Mouse (Mus musculus) natural killer cell, adult 2 months (primary cell): ENCODE measurements around the gene Cyp51.
A peak's percentile ranks its signal among the peaks of the same experiment; 100 is the strongest.
"Not testable (repeated sequence)": the region's sequence is repeated elsewhere in the genome, so short reads cannot be mapped to it uniquely, and the experiment has no call there.

Experiments used
- DNase-seq, 2 experiments: peaks; one replicate each; pipeline ENCODE4 v3.0.0; 2022; ENCODE audit warnings: low spot score in 2 of 2

Cyp51 gene

GRCm38 (mm10) chr5:4104341-4105040 is at the start of gene Cyp51:
Gene Cyp51 (minus strand): TSS chr5:4104746.
- DNase-seq, result peak; percentile 86 to 90

DNA sequence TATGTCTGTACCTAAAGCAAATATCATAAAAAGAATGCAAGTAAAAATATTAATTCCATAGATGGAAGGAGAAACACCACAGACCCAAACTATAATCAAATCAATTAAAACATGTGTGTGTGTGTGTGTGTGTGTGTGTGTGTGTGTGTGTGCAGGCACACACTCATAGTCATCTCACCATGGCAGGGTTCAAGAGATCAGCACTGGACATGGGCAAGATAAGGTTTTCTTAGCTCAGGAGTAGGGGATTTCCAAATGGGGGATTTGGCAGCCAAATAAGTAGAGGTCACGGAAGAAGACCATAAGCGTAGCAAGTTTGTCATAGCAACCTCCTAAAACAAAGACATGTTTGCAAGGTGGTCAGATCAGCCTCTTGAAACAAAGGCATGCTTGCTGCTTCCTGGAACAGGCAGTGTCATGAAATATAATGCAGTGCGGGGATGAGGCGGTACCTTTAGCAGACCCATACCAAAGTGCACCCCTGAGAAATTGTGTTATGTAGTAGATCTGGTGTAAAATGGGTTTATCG is 8.1 kb upstream of the Cyp51 start:
- DNase-seq, result no peak

DNA sequence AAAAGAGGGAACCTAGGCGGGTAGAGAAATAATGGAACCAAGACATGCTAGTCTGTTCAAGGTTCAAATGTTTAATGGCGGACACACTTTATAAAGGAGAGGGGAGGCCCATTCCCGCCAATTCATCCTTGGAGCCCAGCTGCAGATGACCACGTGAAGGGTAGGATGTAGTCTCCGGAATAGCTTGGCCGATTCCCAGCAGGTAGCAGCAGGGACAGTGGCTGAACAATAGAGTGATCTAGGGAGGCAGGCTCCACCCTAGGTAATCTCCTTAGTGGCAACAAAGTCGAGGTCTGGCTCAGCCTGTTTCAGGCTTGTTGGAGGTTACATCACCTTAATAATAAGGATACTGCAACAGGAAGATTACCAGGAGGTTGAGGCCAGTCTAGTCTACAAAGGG is 2.5 kb upstream of the Cyp51 start:
- not testable (repeated sequence) for DNase-seq

- no peak for DNase-seq
These were observed 1.2 kb upstream of the Cyp51 start for GRCm38 (mm10) chr5:4105651-4106186.

GRCm38 (mm10) chr5:4103626-4104340 is 763 bp downstream of the Cyp51 start:
- peak in 1 of 2 experiments; percentile 1 for DNase-seq

- DNase-seq, result peak in 1 of 2 experiments; percentile 13
These were observed 2.8 kb downstream of the Cyp51 start for GRCm38 (mm10) chr5:4101770-4102169.

GRCm38 (mm10) chr5:4101031-4101430 is 3.5 kb downstream of the Cyp51 start:
- no peak for DNase-seq

DNA sequence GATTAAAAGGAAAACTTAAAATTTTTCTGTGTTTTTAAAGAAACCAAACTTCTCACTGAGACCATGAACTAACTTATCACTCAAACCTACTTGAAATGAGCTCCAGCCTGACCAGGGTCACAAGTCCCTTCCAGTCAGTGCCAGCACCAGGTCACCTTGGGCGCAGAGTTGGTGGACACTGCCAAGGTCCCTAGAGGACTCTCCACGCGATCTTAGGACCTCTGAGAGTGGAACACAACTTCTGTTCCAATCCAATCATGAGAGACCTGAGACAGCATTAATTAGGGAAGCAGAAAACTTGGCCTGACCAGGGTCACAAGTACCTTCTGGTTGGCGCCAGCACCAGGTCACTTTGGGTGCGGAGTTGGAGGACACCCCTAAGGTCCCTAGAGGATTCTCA is 10.1 kb downstream of the Cyp51 start:
- DNase-seq, result no peak

DNA sequence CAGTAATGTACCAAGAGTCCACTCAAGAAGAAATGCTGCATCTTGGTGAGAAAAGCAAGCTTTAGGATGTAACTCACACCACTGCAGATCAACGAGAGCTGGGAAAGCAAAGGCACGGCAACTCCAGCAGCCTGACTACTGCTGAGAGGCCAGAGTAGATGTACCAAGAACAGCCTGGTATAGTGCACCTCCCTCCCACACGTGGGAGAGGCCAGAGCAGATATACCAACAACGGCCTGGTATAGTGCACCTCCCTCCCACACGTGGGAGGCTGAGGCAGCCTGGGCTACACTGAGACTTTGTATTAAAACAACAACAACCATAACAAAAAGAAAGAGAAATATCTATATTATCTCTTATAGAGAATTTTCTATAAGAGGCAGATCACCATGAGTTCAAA is 16.4 kb downstream of the Cyp51 start:
- DNase-seq, result no peak

DNA sequence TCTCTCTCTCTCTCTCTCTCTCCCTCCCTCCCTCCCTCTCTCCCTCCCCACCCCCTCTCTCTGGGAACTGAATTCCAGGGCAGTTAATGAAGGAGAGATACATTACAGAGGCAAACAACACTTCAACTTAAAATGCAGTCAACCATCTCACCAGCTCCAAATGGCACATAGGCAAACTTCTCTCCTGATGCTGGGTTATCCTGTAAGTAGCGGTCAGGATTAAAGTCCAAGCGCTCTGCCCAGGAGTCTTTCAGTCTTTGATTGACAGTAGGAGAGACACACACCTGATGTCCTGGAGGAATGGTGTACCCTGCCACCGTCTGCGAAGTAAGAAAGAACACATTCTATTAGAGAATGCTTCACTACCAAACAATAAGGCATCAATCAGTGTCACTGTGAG is 18.2 kb downstream of the Cyp51 start:
- DNase-seq, result no peak

GRCm38 (mm10) chr5:4084948-4085347 is 19.6 kb downstream of the Cyp51 start:
- no peak for DNase-seq

GRCm38 (mm10) chr5:4081513-4081912 is 23.0 kb downstream of the Cyp51 start:
- DNase-seq, result peak in 1 of 2 experiments; percentile 15

- DNase-seq, result no peak
These were observed 23.7 kb downstream of the Cyp51 start for GRCm38 (mm10) chr5:4080861-4081260.

DNA sequence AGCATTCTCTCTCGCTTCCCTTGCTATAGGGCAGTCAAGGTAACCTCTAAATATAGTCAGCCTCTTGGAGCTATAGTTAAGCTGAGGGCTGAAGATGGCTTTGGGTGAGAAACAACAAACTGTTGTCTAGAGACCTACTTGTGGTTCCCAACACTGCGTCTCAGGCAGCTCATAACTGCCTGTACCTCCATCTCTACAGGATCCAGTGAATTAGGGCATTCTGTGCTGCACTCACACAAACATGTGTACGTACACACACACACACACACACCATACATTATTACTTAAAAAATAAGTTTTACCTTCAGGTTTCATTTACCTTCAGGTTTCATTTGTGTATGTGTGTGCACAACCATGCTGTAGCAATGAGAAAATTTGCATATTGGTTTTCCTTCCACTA is 25.5 kb downstream of the Cyp51 start:
- no peak for DNase-seq

DNA sequence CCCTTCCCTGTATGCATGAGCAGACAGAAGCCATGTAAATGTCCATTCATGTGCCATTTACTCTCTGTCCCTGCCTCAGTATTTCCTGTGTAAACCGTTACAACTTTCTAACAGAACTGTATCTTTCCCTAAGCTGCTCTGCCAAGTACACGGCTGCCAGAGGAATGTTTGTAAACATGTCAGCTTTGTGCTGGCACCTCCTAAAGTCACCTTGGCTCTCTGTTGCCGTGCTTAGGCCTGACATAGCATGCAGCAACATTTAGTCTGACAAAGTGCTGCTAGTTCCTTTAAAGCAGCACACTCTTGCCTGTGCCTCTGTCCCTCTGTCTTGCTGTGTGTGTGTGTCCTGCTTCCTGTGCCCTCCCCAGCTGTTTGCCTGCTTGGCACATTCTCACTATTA is 37.3 kb downstream of the Cyp51 start:
- no peak for DNase-seq

DNA sequence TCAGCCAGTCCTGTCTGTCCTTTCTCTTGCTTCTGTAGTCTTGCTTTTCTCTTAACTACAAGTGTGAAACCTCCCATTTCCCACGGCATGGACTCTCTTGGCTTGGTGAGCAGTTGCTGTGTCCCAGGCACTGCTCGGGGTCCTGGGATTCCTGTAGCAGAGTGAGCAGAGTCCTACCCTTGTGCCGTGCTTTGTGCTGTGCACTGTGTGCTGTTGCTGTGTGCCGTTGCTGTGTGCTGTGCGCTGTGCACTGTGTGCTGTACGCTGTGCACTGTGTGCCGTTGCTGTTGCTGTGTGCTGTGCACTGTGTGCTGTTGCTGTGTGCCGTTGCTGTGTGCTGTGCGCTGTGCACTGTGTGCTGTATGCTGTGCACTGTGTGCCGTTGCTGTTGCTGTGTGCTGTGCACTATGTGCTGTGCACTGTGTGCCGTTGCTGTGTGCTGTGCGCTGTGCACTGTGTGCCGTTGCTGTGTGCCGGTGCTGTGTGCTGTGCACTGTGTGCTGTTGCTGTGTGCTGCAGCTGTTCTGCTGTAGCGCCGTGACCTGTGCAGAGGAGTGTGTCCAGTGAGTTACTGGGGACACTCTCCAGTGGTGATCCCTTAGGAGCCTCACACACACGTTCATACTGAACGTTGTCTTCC is 38.0 kb downstream of the Cyp51 start:
- DNase-seq, result no peak

DNA sequence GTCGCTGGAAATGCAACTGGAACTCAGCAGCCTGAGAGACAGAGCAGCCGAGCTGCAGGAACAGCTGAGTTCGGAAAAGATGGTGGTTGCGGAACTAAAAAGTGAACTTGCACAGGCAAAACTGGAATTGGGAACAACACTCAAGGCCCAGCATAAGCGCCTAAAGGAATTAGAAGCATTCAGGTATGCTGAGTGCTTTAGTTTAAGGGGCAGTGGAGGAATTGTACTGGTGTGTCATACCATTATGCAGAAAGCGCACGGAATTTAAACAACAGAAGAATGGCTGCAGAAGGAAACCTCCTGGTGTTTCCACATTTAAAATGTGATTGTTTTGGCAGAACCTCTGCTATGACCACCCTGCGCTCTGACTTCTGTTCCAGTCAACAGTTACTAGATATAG is 44.2 kb downstream of the Cyp51 start:
- no peak for DNase-seq

- no peak for DNase-seq
These were observed 63.6 kb downstream of the Cyp51 start for GRCm38 (mm10) chr5:4040922-4041321.

- DNase-seq, result no peak
These were observed 64.2 kb downstream of the Cyp51 start for GRCm38 (mm10) chr5:4040372-4040771.

- DNase-seq, result no peak
These were observed 65.2 kb downstream of the Cyp51 start for GRCm38 (mm10) chr5:4039351-4039750.

DNA sequence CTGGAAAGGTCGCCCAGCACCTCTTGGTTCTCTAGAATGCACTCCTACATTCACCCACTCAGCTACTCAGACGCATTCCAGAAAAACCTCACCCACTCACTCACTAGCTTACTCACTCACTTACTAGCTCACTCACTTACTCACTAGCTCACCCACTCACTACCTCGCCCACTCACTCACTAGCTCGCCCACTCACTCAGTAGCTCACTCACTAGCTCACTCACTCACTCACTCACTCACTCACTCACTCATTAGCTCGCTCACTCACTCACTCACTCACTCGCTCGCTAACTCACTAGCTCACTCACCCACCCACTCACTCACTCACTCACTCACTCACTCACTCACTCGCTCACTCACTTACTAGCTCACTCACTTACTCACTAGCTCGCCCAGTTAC is 67.9 kb downstream of the Cyp51 start:
- DNase-seq, result no peak

DNA sequence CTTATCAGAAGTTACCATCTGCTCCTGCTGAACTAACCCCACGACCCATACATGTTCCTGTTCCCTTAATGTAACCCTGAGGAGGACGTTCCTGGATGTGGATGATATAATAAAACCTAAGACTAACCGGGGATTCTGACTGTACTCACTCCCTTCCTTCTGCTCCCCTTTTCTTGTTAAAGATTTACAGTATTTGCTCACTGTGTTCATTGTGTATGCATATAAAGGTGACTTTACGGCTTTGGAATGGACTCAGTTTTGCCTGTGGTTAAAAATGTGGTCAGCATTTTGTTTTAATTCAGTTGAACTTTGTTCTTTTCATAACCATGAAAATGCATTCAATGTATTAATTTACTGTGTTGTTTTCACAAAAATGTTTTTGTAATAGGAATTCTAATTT is 72.7 kb downstream of the Cyp51 start:
- no peak for DNase-seq
